Mouse (Mus musculus): Measurements from ENCODE around the gene Got1. TPM values are rescaled to one million over a fixed set of nuclear protein-coding genes. Genes with fewer than 3 reads are reported as not detected.

The Got1 gene
- 10 to 100 TPM; 46.7 to 50.1 TPM for total RNA-seq (2023)

DNA sequence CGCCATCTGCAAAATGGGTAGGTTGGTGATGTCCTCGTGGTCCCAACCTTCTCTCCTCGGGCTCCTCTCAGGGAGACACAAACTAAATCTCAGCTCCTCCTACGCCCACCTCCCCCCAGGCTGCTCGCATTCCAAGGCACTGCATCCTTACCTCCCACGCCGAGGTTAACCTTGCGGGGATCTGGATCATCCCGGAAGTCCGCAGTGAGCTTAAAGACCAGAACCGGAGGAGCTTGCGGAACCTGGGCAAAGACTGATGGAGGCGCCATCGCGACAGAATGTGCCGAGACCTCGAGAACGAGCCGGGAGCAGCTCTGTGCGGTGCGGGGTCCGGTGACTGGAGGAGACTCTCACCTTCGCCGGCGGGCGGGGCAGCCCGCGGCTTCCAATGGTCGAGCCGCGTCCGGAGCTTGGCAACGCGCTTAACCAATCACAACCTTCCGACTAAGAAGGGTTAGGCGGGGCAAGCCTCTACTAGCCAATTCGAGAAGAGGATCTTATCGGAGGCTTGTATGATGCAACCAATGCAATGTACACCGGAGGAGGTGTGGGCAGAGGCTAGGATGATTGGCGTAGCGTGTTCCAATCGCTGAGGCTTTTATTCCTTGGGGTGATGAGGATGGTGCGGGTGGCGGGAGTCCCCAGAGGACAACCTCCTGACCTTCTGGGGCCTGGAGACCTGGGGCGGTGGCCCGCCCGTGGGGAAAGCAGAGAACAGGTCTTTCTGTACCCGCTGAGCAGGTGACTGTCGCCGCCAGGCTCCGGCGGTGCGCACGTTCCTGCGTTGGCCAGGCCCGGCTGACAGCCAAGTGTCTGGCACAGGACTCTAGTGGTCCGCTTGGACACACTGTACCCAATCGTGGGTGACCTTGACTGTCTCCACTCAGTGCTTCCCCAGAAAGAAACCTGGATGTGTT lies at the start of gene Got1:
Got1 (minus strand) TSS at position 419 of the 917 bp plus-strand sequence.

Other genes starting within 250 kb of the Got1 start
- not detected for gene Hpse2, start 136.2 kb downstream of the Got1 start, total RNA-seq (2023)
- gene Cnnm1, start 84.2 kb downstream of the Got1 start, total RNA-seq (2023), result not detected
- not detected for gene Nkx2-3, start 87.7 kb upstream of the Got1 start, total RNA-seq (2023)
- 10 to 100 TPM; 78.4 to 87.2 TPM for gene Slc25a28, start 150.3 kb upstream of the Got1 start, total RNA-seq (2023)
- gene Entpd7, start 165.1 kb upstream of the Got1 start, total RNA-seq (2023), result 10 to 100 TPM; 22.0 to 25.2 TPM
- 10 to 100 TPM; 17.2 to 19.7 TPM for gene Cutc, start 228.4 kb upstream of the Got1 start, total RNA-seq (2023)
- gene Cox15, start 228.4 kb upstream of the Got1 start, total RNA-seq (2023), result 10 to 100 TPM; 14.5 to 14.9 TPM